Mouse (Mus musculus): ENCODE data around the gene Tspan5.

DNA sequence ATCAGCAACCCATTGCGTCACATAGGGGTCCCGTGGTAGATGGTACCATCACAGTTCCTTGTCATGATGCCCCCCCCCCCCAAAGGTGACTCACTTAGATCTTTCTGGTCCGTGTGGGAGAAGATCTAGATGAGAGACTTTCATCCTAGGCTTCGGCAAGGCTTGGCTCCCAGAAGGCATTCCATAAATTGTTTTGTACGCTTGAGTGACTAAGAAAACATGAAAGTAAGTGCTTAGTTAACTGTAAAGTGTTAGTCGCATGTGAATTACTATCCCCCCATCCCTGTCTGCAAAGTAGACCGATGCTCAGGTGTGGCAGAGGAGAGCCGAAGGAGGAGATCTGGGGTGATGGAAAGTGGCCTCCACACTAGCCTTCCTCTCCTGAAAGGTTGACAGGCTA lies 25.0 kb downstream of the Tspan5 start:
- no peak for TF ChIP-seq POLR2A (IDR thresholded peaks at IDR 0.05; ENCODE audit: low read depth, low read length)
- TF ChIP-seq CTCF (IDR thresholded peaks at IDR 0.05; ENCODE audit: borderline replicate concordance, insufficient read depth, low read length): no peak
